Mouse (Mus musculus): ENCODE measurements around the gene Atxn1. TPM values are rescaled to one million over a fixed set of nuclear protein-coding genes. Genes with fewer than 3 reads are reported as not detected.

The Atxn1 gene
- total and polyA plus RNA-seq, 3 experiments: 0.39 to 1.1 TPM; not detected in 1

DNA sequence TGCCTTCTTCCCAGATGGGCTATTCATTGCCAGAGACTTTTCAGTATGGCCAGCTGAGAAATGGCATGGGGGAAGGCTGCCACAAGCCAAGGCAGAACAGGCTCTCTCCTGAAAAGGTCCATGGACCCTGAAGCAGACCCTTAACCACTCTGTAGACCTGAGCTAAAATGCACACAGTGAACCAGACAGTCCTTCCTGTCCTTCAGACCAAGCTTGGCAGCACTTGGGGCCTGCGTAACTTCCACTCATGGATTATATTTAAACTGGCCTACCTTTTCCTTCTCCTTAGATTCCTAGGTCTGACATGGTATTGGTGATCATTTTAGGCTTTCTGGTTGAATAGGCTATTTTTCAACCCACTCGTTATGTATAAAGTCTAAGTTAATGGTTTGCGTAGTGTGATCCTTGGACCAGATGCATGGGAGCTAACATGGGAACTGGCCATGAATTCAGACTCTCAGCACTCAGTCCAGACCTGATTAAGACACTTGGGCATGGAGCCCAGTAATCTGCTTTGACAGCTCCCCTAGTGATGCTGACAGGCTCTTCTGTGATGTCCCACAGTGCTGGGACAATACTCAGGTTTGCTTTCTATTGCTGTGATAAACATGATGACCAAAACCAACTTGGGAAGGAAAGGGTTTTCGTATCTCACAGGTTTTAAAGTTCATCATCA lies 341.8 kb downstream of the Atxn1 start:
- Histone ChIP-seq H3K27me3 (ENCODE audit: control insufficient read depth in 1 of 2, insufficient read depth in 2 of 2, low read length in 2 of 2) (no peaks in the 10 kb centered on the region), H3K4me1 (ENCODE audit: control insufficient read depth in 1 of 2, insufficient read depth in 2 of 2, low read length in 2 of 2) (no peaks in the 10 kb centered on the region), H3K9ac (ENCODE audit: control insufficient read depth, low read depth, low read length, poor library complexity, severe bottlenecking) (no peak overlapping the region), H3K27ac (ENCODE audit: control insufficient read depth, low read depth, low read length) (no peak overlapping the region), H3K36me3 (ENCODE audit: control insufficient read depth in 1 of 2, insufficient read depth in 2 of 2, low read length in 2 of 2) (no peaks in the 10 kb centered on the region), H3K4me3 (ENCODE audit: control insufficient read depth in 1 of 2, insufficient read depth in 1 of 2, low read depth in 2 of 2, low read length in 2 of 2) (no peak overlapping the region), H3K79me2 (ENCODE audit: control insufficient read depth, insufficient read depth, low read length, poor library complexity) (no peaks in the 10 kb centered on the region), H3K9me3 (replicated peaks; ENCODE audit: insufficient read depth, low read length) (no peaks in the 10 kb centered on the region)
- TF ChIP-seq MAFK (IDR thresholded peaks at IDR 0.05; ENCODE audit: borderline replicate concordance, low read depth, low read length) (no peak), USF2 (IDR thresholded peaks at IDR 0.05; ENCODE audit: borderline replicate concordance in 1 of 2, insufficient read depth in 1 of 2, low read depth in 1 of 2, low read length in 2 of 2) (no peak), ELF1 (IDR thresholded peaks at IDR 0.05; ENCODE audit: low read depth, low read length) (no peak), NELFE (IDR thresholded peaks at IDR 0.05; ENCODE audit: low read depth, low read length) (no peak), MYC (IDR thresholded peaks at IDR 0.05; ENCODE audit: low read depth, low read length) (no peak)
- no peak for DNase-seq (ENCODE audit: low read depth, low spot score)

DNA sequence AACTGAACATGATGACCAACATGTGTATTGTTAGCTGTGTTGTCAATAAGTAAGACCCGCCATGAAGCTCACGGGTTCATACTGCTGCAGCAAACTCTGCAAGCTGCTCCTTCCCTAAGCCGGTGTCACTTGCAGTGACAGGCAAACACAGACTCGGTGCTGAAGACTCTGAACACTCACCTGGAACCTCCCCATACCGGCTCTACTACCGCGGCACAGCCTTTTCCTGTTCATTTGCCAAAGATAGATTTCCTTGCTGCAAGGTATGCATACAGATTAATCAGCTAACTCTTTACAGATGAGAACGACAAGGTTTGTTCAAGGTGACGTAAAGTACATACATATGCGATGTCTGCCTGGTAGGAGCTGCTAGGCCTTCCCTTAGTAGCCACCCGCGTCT lies 344.1 kb downstream of the Atxn1 start:
- TF ChIP-seq NELFE (IDR thresholded peaks at IDR 0.05; ENCODE audit: low read depth, low read length) (no peak), UBTF (IDR thresholded peaks at IDR 0.05; ENCODE audit: borderline replicate concordance, insufficient read depth, low read depth, low read length) (no peak)
- H3K9me3 ChIP-seq (replicated peaks; ENCODE audit: insufficient read depth, low read length): no peaks in the 10 kb centered on the region
- no peak for DNase-seq (ENCODE audit: low read depth, low spot score)
- H3K79me2 ChIP-seq (ENCODE audit: control insufficient read depth, insufficient read depth, low read length, poor library complexity): no peaks in the 10 kb centered on the region
- peaks cover 0 to 7% of the 10 kb centered on the region in 2 experiments; a peak in 2 of 4 replicates for H3K4me1 ChIP-seq (ENCODE audit: control insufficient read depth in 1 of 2, insufficient read depth in 2 of 2, low read length in 2 of 2)
- no peak overlapping the region for H3K27ac ChIP-seq (ENCODE audit: control insufficient read depth, low read depth, low read length)
- no peak overlapping the region for H3K9ac ChIP-seq (ENCODE audit: control insufficient read depth, low read depth, low read length, poor library complexity, severe bottlenecking)
- no peak overlapping the region for H3K4me3 ChIP-seq (ENCODE audit: control insufficient read depth in 1 of 2, insufficient read depth in 1 of 2, low read depth in 2 of 2, low read length in 2 of 2)
- no peaks in the 10 kb centered on the region for H3K27me3 ChIP-seq (ENCODE audit: control insufficient read depth in 1 of 2, insufficient read depth in 2 of 2, low read length in 2 of 2)
- no peaks in the 10 kb centered on the region; a peak in 1 of 4 replicates for H3K36me3 ChIP-seq (ENCODE audit: control insufficient read depth in 1 of 2, insufficient read depth in 2 of 2, low read length in 2 of 2)

DNA sequence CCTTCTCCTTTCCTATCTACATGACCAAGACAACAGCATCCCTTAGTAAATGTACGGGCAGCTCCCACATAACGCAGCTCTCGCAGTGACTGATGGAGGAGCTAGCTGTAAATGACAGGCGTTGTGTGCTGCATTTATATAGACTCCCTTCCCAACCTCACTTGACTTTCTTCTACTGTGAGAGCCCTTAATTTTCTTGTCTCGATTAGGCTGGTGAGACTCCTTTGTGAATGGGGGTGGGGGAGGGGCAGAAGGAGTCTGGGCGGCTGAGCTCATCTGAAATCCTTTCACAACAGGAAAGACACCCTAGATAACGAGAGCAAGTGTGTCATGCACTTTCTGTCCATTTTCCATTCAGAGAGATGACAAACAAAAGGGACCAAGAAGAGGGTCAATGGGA lies 344.5 kb downstream of the Atxn1 start:
- H3K27me3 ChIP-seq (ENCODE audit: control insufficient read depth in 1 of 2, insufficient read depth in 2 of 2, low read length in 2 of 2): no peaks in the 10 kb centered on the region
- no peak overlapping the region for H3K9ac ChIP-seq (ENCODE audit: control insufficient read depth, low read depth, low read length, poor library complexity, severe bottlenecking)
- TF ChIP-seq TBP (IDR thresholded peaks at IDR 0.05; ENCODE audit: low read depth, low read length) (no peak), ZKSCAN1 (IDR thresholded peaks at IDR 0.05; ENCODE audit: low read depth, low read length) (no peak), NRF1 (IDR thresholded peaks at IDR 0.05; ENCODE audit: insufficient read depth, low read depth, low read length, poor library complexity, severe bottlenecking) (no peak), CHD2 (IDR thresholded peaks at IDR 0.05; ENCODE audit: low read length) (no peak), POLR2A (IDR thresholded peaks at IDR 0.05; ENCODE audit: control insufficient read depth in 1 of 2, insufficient read depth in 1 of 2, low read depth in 1 of 2, low read length in 2 of 2, poor library complexity in 1 of 2) (no peak), SMC3 (IDR thresholded peaks at IDR 0.05; ENCODE audit: low read depth, low read length) (no peak), TAL1 (IDR thresholded peaks at IDR 0.05; ENCODE audit: low read length) (no peak), TCF12 (IDR thresholded peaks at IDR 0.05; ENCODE audit: low read depth, low read length) (no peak), BHLHE40 (IDR thresholded peaks at IDR 0.05; ENCODE audit: borderline replicate concordance, low read depth, low read length) (no peak), RAD21 (IDR thresholded peaks at IDR 0.05; ENCODE audit: low read depth, low read length) (no peak), ZC3H11A (IDR thresholded peaks at IDR 0.05; ENCODE audit: low read depth, low read length) (no peak)
- no peak overlapping the region for H3K27ac ChIP-seq (ENCODE audit: control insufficient read depth, low read depth, low read length)
- no peaks in the 10 kb centered on the region for H3K79me2 ChIP-seq (ENCODE audit: control insufficient read depth, insufficient read depth, low read length, poor library complexity)
- H3K4me1 ChIP-seq (ENCODE audit: control insufficient read depth in 1 of 2, insufficient read depth in 2 of 2, low read length in 2 of 2): peaks cover 0 to 7% of the 10 kb centered on the region in 2 experiments; a peak in 2 of 4 replicates
- DNase-seq (ENCODE audit: low read depth, low spot score): no peak
- no peaks in the 10 kb centered on the region for H3K9me3 ChIP-seq (replicated peaks; ENCODE audit: insufficient read depth, low read length)
- H3K4me3 ChIP-seq (ENCODE audit: control insufficient read depth in 1 of 2, insufficient read depth in 1 of 2, low read depth in 2 of 2, low read length in 2 of 2): no peak overlapping the region
- no peaks in the 10 kb centered on the region; a peak in 1 of 4 replicates for H3K36me3 ChIP-seq (ENCODE audit: control insufficient read depth in 1 of 2, insufficient read depth in 2 of 2, low read length in 2 of 2)
